In genomic region chr5:95854030-95854429, GRCm38 (mm10) we compare ENCODE assay signal across 31 mouse cellular contexts.
"Had no signal": no experiment of that assay in that cellular context is flagged by ENCODE, and none has a peak within 500 bp of the region (broad histone marks: within the 10 kb centered on the region; RNA-seq: fewer than 3 reads in every experiment).

No protein-coding gene starts in this region.

- DNase-seq: left cerebral cortex, postnatal 4 days; liver; liver, embryonic 13.5 days; liver, postnatal 0 days; lung, adult 18-20 months; lung, adult 2 months; lung, embryonic 14.5 days; lung, postnatal 10 days; lung, postnatal 14 days; lung, postnatal 36 days; lung, postnatal 4 days; midbrain, embryonic 14.5 days had no signal

- H3K9ac ChIP-seq: limb, embryonic 12.5 days; limb, embryonic 13.5 days; limb, embryonic 15.5 days; liver, embryonic 12.5 days; liver, embryonic 13.5 days; liver, embryonic 14.5 days; liver, embryonic 15.5 days; liver, postnatal 0 days; lung, embryonic 14.5 days; lung, embryonic 15.5 days; midbrain, embryonic 12.5 days; midbrain, embryonic 13.5 days; midbrain, embryonic 15.5 days had no signal

- ATAC-seq: liver, embryonic 12.5 days; liver, postnatal 0 days; lung, postnatal 0 days; midbrain, embryonic 13.5 days; midbrain, embryonic 15.5 days; midbrain, embryonic 16.5 days had no signal

- H3K4me1 ChIP-seq: limb, embryonic 10.5 days; limb, embryonic 12.5 days; limb, embryonic 13.5 days; limb, embryonic 15.5 days; liver, embryonic 12.5 days; liver, embryonic 13.5 days; liver, embryonic 15.5 days; lung, embryonic 15.5 days; megakaryocyte, embryonic 14.5 days; midbrain, embryonic 10.5 days; midbrain, embryonic 12.5 days; midbrain, embryonic 13.5 days; midbrain, embryonic 15.5 days had no signal

- H3K36me3 ChIP-seq: limb, embryonic 10.5 days; limb, embryonic 12.5 days; limb, embryonic 13.5 days; limb, embryonic 15.5 days; liver, embryonic 12.5 days; liver, embryonic 13.5 days; liver, embryonic 15.5 days; lung, embryonic 15.5 days; midbrain, embryonic 10.5 days; midbrain, embryonic 12.5 days; midbrain, embryonic 13.5 days; midbrain, embryonic 15.5 days had no signal

- H3K27ac ChIP-seq: limb, embryonic 10.5 days; limb, embryonic 12.5 days; limb, embryonic 13.5 days; limb, embryonic 15.5 days; liver, embryonic 12.5 days; liver, embryonic 13.5 days; liver, embryonic 14.5 days; liver, embryonic 15.5 days; lung, embryonic 15.5 days; macrophage; midbrain, embryonic 10.5 days; midbrain, embryonic 12.5 days; midbrain, embryonic 13.5 days; midbrain, embryonic 15.5 days had no signal

- H3K27me3 ChIP-seq: limb, embryonic 12.5 days; limb, embryonic 13.5 days; limb, embryonic 15.5 days; liver, embryonic 12.5 days; liver, embryonic 13.5 days; liver, embryonic 15.5 days; lung, embryonic 15.5 days; megakaryocyte, embryonic 14.5 days; midbrain, embryonic 12.5 days; midbrain, embryonic 13.5 days; midbrain, embryonic 15.5 days had no signal

- H3K4me2 ChIP-seq: limb, embryonic 12.5 days; limb, embryonic 13.5 days; limb, embryonic 15.5 days; liver, embryonic 11.5 days; liver, embryonic 12.5 days; liver, embryonic 13.5 days; liver, embryonic 15.5 days; lung, embryonic 14.5 days; lung, embryonic 15.5 days; midbrain, embryonic 11.5 days; midbrain, embryonic 12.5 days; midbrain, embryonic 13.5 days; midbrain, embryonic 15.5 days had no signal

- H3K4me3 ChIP-seq: limb, embryonic 10.5 days; limb, embryonic 12.5 days; limb, embryonic 13.5 days; limb, embryonic 15.5 days; liver, embryonic 12.5 days; liver, embryonic 13.5 days; liver, embryonic 15.5 days; lung, embryonic 15.5 days; megakaryocyte, embryonic 14.5 days; midbrain, embryonic 10.5 days; midbrain, embryonic 12.5 days; midbrain, embryonic 13.5 days; midbrain, embryonic 15.5 days; myocyte had no signal

- H3K9me3 ChIP-seq: limb, embryonic 10.5 days; limb, embryonic 12.5 days; limb, embryonic 13.5 days; limb, embryonic 15.5 days; liver, embryonic 13.5 days; liver, embryonic 15.5 days; lung, embryonic 15.5 days; midbrain, embryonic 12.5 days; midbrain, embryonic 13.5 days; midbrain, embryonic 15.5 days had no signal
